Mouse (Mus musculus): Measurements from ENCODE around the gene Oxa1l.

DNA sequence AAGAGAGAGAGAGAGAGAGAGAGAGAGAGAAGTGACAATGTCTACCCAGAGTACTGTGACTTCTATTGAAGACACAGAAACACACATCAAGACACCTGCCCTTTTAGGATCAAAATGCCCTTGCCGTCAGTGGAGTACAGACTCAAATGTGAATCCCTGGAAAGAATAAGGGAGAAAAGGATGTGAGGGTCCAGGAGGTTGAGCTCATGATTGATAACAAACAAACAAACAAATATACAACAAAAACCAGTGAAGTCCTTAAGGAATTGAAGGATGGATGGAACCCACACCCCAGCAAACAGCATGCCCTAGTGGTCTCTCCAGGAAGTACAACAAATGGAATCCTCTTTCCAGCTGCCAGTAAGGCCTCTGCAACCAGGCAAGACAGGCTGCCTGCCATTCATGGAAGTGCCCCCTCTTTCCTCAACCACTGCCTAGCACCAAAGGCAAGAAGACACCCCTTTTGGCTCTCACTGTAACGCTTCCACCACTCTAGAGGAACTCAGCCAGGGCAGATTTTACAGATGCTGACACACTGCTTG lies 52.1 kb downstream of the Oxa1l start:
- peak; percentile 87 for TF ChIP-seq CTCF (conservative IDR thresholded peaks at IDR 0.05; ENCODE audit: insufficient read depth, insufficient read length, low read depth, low read length)
- no peak for TF ChIP-seq POLR2A (IDR thresholded peaks at IDR 0.05; ENCODE audit: low read depth, low read length)

Data from kidney, adult 2 months (tissue).